Mouse (Mus musculus): Measurements from ENCODE around the gene Rpl27.

- TF ChIP-seq CTCF (IDR thresholded peaks at IDR 0.05; ENCODE audit: control insufficient read depth, insufficient read depth, insufficient replicate concordance, low read depth, low read length), result no peak
- TF ChIP-seq POLR2A (IDR thresholded peaks at IDR 0.05; ENCODE audit: control insufficient read depth, low read depth, low read length), result no peak
Observed at GRCm38 (mm10) chr11:101480912-101481311, 38.8 kb downstream of the Rpl27 start.

Data from testis, adult 2 months (tissue).